Mouse (Mus musculus) olfactory bulb, adult 2 months (tissue): Measurements from ENCODE around the gene Tfam.

Source experiments
- CTCF ChIP-seq: fragments of 200-500 bp; IDR thresholded peaks from 2 replicates; pipeline ENCODE4 v1.5.1; 2012; ENCODE audit warnings: low read depth, mild to moderate bottlenecking, low read length, moderate library complexity; ENCODE audit not compliant: insufficient read depth
- POLR2A ChIP-seq: fragments of 200-500 bp; IDR thresholded peaks from 2 replicates; pipeline ENCODE4 v1.6.1; 2012; ENCODE audit warnings: mild to moderate bottlenecking, low read depth, low read length, moderate library complexity; ENCODE audit not compliant: insufficient read depth

DNA sequence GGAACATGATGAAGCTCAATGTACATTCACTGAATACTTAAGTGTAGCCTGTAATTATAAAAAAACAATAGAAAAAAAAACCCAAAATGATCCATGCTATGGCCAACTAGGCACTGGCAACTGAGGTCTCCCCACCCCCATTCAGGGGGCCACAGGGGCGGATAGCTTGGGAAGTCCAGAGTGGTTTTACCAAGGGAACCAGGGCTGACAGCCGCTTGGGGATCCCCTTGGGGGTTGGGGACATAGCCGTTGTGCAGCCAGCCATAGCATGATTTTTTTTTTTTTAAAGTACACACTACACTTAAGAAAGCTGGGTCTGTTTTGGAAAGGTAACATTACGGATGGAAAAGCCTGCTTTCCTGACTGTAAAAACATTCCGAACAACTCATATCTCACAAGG is 20.9 kb upstream of the Tfam start:
- no peak for TF ChIP-seq CTCF
- TF ChIP-seq POLR2A: no peak
